Mouse (Mus musculus) bone marrow macrophage, adult 2 months (primary cell): ENCODE measurements around the gene Ptbp1.

Experiments
- CTCF ChIP-seq: IDR thresholded peaks from 2 replicates; pipeline ENCODE4 v1.5.1; 2012; ENCODE audit warnings: low read depth, mild to moderate bottlenecking, low read length, moderate library complexity
- POLR2A ChIP-seq: IDR thresholded peaks from 2 replicates; pipeline ENCODE4 v1.6.1; 2012; ENCODE audit warnings: mild to moderate bottlenecking, low read depth, low read length, borderline replicate concordance

- TF ChIP-seq CTCF (no peak), POLR2A (no peak)
These were observed 11.9 kb upstream of the Ptbp1 start for GRCm38 (mm10) chr10:79842322-79842721.
